Comparison of ENCODE assay signal across 9 mouse cellular contexts in the genomic region with DNA sequence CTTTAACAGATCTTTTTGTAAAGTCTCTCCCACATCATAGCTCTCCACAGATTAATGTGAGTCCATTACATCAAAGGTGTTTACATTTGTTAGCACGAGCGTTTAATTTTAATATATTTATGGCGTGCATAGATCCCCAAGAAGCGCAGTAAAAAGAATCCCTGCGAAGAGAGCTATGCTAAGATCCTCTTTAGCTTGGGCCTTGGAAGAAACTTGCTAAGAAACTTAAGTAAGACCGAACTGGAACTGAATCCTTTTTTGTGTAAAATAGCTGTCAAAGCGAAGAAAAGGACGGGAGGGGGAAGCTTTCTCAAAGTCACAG. TPM values are rescaled to one million over a fixed set of nuclear protein-coding genes. Genes with fewer than 3 reads are reported as not detected.
DNase-seq lines count a peak whose midpoint lies in the region; ATAC-seq and TF ChIP-seq lines count a peak whose summit lies in the region.
"Had no signal": no experiment of that assay in that cellular context is flagged by ENCODE, and none has a peak within 500 bp of the region (broad histone marks: within the 10 kb centered on the region; RNA-seq: fewer than 3 reads in every experiment).

No protein-coding gene starts in this region.

- H3K9ac ChIP-seq in embryonic facial prominence, embryonic 14.5 days (ENCODE audit: low read depth, low read length) = peak overlapping the region; percentile 67
- peak overlapping the region; percentile 66 for H3K9ac ChIP-seq in intestine, embryonic 16.5 days (ENCODE audit: low read depth, low read length)
- no peak overlapping the region for H3K9ac ChIP-seq in neural tube, embryonic 14.5 days (replicated peaks; ENCODE audit: low read depth, low read length)

- peak overlapping the region; percentile 62 for H3K4me3 ChIP-seq in layer of hippocampus, adult 2 months
- peak overlapping the region; percentile 52 for H3K4me3 ChIP-seq in embryonic facial prominence, embryonic 14.5 days (ENCODE audit: low read depth, low read length)
- H3K4me3 ChIP-seq in intestine, embryonic 16.5 days (ENCODE audit: low read length) = peak overlapping the region; percentile 59
- H3K4me3 ChIP-seq in neural tube, embryonic 14.5 days (ENCODE audit: low read depth, low read length) = peak overlapping the region; percentile 39
- H3K4me3 ChIP-seq: myocyte had no signal

- H3K4me1 ChIP-seq in embryonic facial prominence, embryonic 14.5 days (ENCODE audit: control insufficient read depth, insufficient read depth, low read length) = no peaks in the 10 kb centered on the region; the same call in 1 of the 2 replicates
- H3K4me1 ChIP-seq in intestine, embryonic 16.5 days (ENCODE audit: control insufficient read depth, insufficient read depth, low read length) = peaks cover 4% of the 10 kb centered on the region; the same call in 1 of the 2 replicates
- 0 out of 2 replicates have a peak, but pooled peaks cover 3% of the 10 kb centered on the region for H3K4me1 ChIP-seq in neural tube, embryonic 14.5 days (ENCODE audit: control insufficient read depth, insufficient read depth, low read length)

- no peaks in the 10 kb centered on the region for H3K9me3 ChIP-seq in embryonic facial prominence, embryonic 14.5 days (ENCODE audit: control insufficient read depth, low read length)
- H3K9me3 ChIP-seq in intestine, embryonic 16.5 days (ENCODE audit: control insufficient read depth, low read length) = no peaks in the 10 kb centered on the region
- no peaks in the 10 kb centered on the region for H3K9me3 ChIP-seq in neural tube, embryonic 14.5 days (ENCODE audit: control insufficient read depth, low read length)

- peak overlapping the region; percentile 90 for H3K4me2 ChIP-seq in embryonic facial prominence, embryonic 14.5 days (ENCODE audit: low read depth, low read length)
- H3K4me2 ChIP-seq in intestine, embryonic 16.5 days (ENCODE audit: low read depth, low read length) = peak overlapping the region; percentile 94
- H3K4me2 ChIP-seq in neural tube, embryonic 14.5 days (ENCODE audit: low read depth, low read length) = peak overlapping the region; percentile 80

- peaks cover 32% of the 10 kb centered on the region for H3K27me3 ChIP-seq in embryonic facial prominence, embryonic 14.5 days (replicated peaks; ENCODE audit: control insufficient read depth, insufficient read depth, low read length)
- H3K27me3 ChIP-seq in intestine, embryonic 16.5 days (replicated peaks; ENCODE audit: control insufficient read depth, insufficient read depth, low read length) = peaks cover 7% of the 10 kb centered on the region; the same call in 1 of the 2 replicates
- peaks cover 14% of the 10 kb centered on the region for H3K27me3 ChIP-seq in neural tube, embryonic 14.5 days (ENCODE audit: control insufficient read depth, insufficient read depth, low read length)

- no peak for ATAC-seq in embryonic facial prominence, embryonic 14.5 days (ENCODE audit: low read depth)
- no peak for ATAC-seq in intestine, embryonic 16.5 days
- ATAC-seq in neural tube, embryonic 14.5 days (ENCODE audit: low read depth) = no peak
- ATAC-seq in activated CD4-positive, CD25-positive, alpha-beta regulatory T cell, adult 4 months = no peak

- WGBS in embryonic facial prominence, embryonic 14.5 days = 9% methylated on average over 8 of the region's 8 CpGs
- WGBS in intestine, embryonic 16.5 days = 15% methylated on average over 8 of the region's 8 CpGs
- WGBS in neural tube, embryonic 14.5 days = 4% methylated on average over 8 of the region's 8 CpGs

- H3K27ac ChIP-seq in layer of hippocampus, adult 2 months = no peak overlapping the region
- no peak overlapping the region for H3K27ac ChIP-seq in embryonic facial prominence, embryonic 14.5 days (replicated peaks; ENCODE audit: low read depth, low read length)
- H3K27ac ChIP-seq in intestine, embryonic 16.5 days (ENCODE audit: low read length) = no peak overlapping the region
- H3K27ac ChIP-seq in neural tube, embryonic 14.5 days (ENCODE audit: low read depth, low read length) = no peak overlapping the region

- TF ChIP-seq CTCF in layer of hippocampus, adult 2 months (conservative IDR thresholded peaks at IDR 0.05) = no peak

- H3K36me3 ChIP-seq in embryonic facial prominence, embryonic 14.5 days (ENCODE audit: control insufficient read depth, insufficient read depth, low read length) = no peaks in the 10 kb centered on the region
- H3K36me3 ChIP-seq in intestine, embryonic 16.5 days (ENCODE audit: control insufficient read depth, insufficient read depth, low read length) = no peaks in the 10 kb centered on the region
- H3K36me3 ChIP-seq in neural tube, embryonic 14.5 days (ENCODE audit: control insufficient read depth, insufficient read depth, low read length) = no peaks in the 10 kb centered on the region

- DNase-seq in layer of hippocampus, adult 2 months (ENCODE audit: low spot score in 2 of 2) = no peak
- no peak for DNase-seq in layer of hippocampus, postnatal 10 days (ENCODE audit: low spot score in 2 of 2)
- DNase-seq in embryonic facial prominence, embryonic 14.5 days (ENCODE audit: low spot score) = no peak
- no peak for DNase-seq in layer of hippocampus, adult 18-20 months (ENCODE audit: low spot score in 2 of 2)
- no peak for DNase-seq in spleen, postnatal 10 days (ENCODE audit: low spot score in 2 of 2)

RNA-seq across cellular contexts. Expression of gene Slc25a21, which starts 1.0 kb away (rescaled TPM):
- total RNA-seq in layer of hippocampus, adult 2 months (2021) = 1 to 10 TPM in 1 of 2 experiments, under 1 TPM in 1; 0.42 to 2.0 TPM
- under 1 TPM; 0.38 to 0.53 TPM for total RNA-seq in layer of hippocampus, postnatal 10 days (2021)
- 0.58 and 0.73 TPM in 2 replicates for polyA plus RNA-seq in embryonic facial prominence, embryonic 14.5 days (2014; fragmentation: Nextera tagmentation; extraction: Ambion mirVana)
- 0.21 and 0.71 TPM in 2 replicates for polyA plus RNA-seq in intestine, embryonic 16.5 days (2015; fragmentation: Nextera tagmentation; extraction: Ambion mirVana)
- 0.23 and 0.52 TPM in 2 replicates for polyA plus RNA-seq in neural tube, embryonic 14.5 days (2014; fragmentation: Nextera tagmentation; extraction: Ambion mirVana)
- total RNA-seq in layer of hippocampus, adult 18-20 months (2021) = under 1 TPM; 0.32 to 0.89 TPM
- polyA plus RNA-seq in activated CD4-positive, CD25-positive, alpha-beta regulatory T cell, adult 4 months (2017; shearing (Covaris generic)) = not detected
- polyA plus RNA-seq: myocyte had no signal

RNA-seq across cellular contexts. Expression of gene Prps1l3, which starts 34.0 kb away (rescaled TPM):
- total RNA-seq in layer of hippocampus, adult 2 months (2021) = 10 to 100 TPM; 16.5 to 19.4 TPM
- 10 to 100 TPM; 14.3 to 15.2 TPM for total RNA-seq in layer of hippocampus, postnatal 10 days (2021)
- polyA plus RNA-seq in embryonic facial prominence, embryonic 14.5 days (2014; fragmentation: Nextera tagmentation; extraction: Ambion mirVana) = 53.3 and 64.9 TPM in 2 replicates
- 54.2 and 59.2 TPM in 2 replicates for polyA plus RNA-seq in intestine, embryonic 16.5 days (2015; fragmentation: Nextera tagmentation; extraction: Ambion mirVana)
- polyA plus RNA-seq in neural tube, embryonic 14.5 days (2014; fragmentation: Nextera tagmentation; extraction: Ambion mirVana) = 22.2 and 27.4 TPM in 2 replicates
- total RNA-seq in layer of hippocampus, adult 18-20 months (2021) = 10 to 100 TPM; 17.6 to 19.1 TPM
- 10 to 100 TPM; 59.3 to 63.6 TPM for polyA plus RNA-seq in activated CD4-positive, CD25-positive, alpha-beta regulatory T cell, adult 4 months (2017; shearing (Covaris generic))

RNA-seq across cellular contexts. Expression of gene Mipol1, which starts 34.0 kb away (rescaled TPM):
- 1 to 10 TPM; 6.3 to 7.6 TPM for total RNA-seq in layer of hippocampus, adult 2 months (2021)
- 1 to 10 TPM; 5.1 to 6.3 TPM for total RNA-seq in layer of hippocampus, postnatal 10 days (2021)
- polyA plus RNA-seq in embryonic facial prominence, embryonic 14.5 days (2014; fragmentation: Nextera tagmentation; extraction: Ambion mirVana) = 6.9 and 8.7 TPM in 2 replicates
- 7.2 and 9.9 TPM in 2 replicates for polyA plus RNA-seq in intestine, embryonic 16.5 days (2015; fragmentation: Nextera tagmentation; extraction: Ambion mirVana)
- 5.1 TPM in 2 replicates for polyA plus RNA-seq in neural tube, embryonic 14.5 days (2014; fragmentation: Nextera tagmentation; extraction: Ambion mirVana)
- 1 to 10 TPM; 6.0 to 7.4 TPM for total RNA-seq in layer of hippocampus, adult 18-20 months (2021)
- 1 to 10 TPM; 7.7 to 7.9 TPM for polyA plus RNA-seq in activated CD4-positive, CD25-positive, alpha-beta regulatory T cell, adult 4 months (2017; shearing (Covaris generic))
